Mouse (Mus musculus) frontal cortex, postnatal 36 days (tissue): ENCODE data around the gene Dnajc10.

Source experiments
- DNase-seq, 2 experiments: peaks; one replicate each; pipeline ENCODE4 v3.0.0; 2022; ENCODE audit warnings: low spot score in 2 of 2

Dnajc10 gene

GRCm38 (mm10) chr2:80315242-80316161, at the start of gene Dnajc10:
TSS of gene Dnajc10 (plus strand) at chr2:80315466.
- DNase-seq = peak; percentile 91 to 92

- peak; percentile 67 to 87 for DNase-seq
These were observed 48.4 kb upstream of the Dnajc10 start for GRCm38 (mm10) chr2:80266894-80267293.

GRCm38 (mm10) chr2:80268053-80268452, 47.2 kb upstream of the Dnajc10 start:
- peak in 1 of 2 experiments; percentile 14 for DNase-seq

- DNase-seq = no peak
These were observed 43.8 kb upstream of the Dnajc10 start for GRCm38 (mm10) chr2:80271431-80271830.

- DNase-seq = no peak
These were observed 42.2 kb upstream of the Dnajc10 start for GRCm38 (mm10) chr2:80273038-80273437.

- no peak for DNase-seq
These were observed 41.5 kb upstream of the Dnajc10 start for GRCm38 (mm10) chr2:80273763-80274162.

GRCm38 (mm10) chr2:80275136-80275535, 40.1 kb upstream of the Dnajc10 start:
- peak in 1 of 2 experiments; percentile 67 for DNase-seq

- no peak for DNase-seq
These were observed 33.1 kb upstream of the Dnajc10 start for GRCm38 (mm10) chr2:80282214-80282613.

- no peak for DNase-seq
These were observed 28.9 kb upstream of the Dnajc10 start for GRCm38 (mm10) chr2:80286397-80286796.

- no peak for DNase-seq
These were observed 23.1 kb upstream of the Dnajc10 start, which contains the start of gene Prdx6b for GRCm38 (mm10) chr2:80292172-80292571. TSS of gene Prdx6b (plus strand) at chr2:80292472.

- no peak for DNase-seq
These were observed 16.9 kb upstream of the Dnajc10 start for GRCm38 (mm10) chr2:80298334-80298733.

GRCm38 (mm10) chr2:80300806-80301205, 14.5 kb upstream of the Dnajc10 start:
- no peak for DNase-seq

GRCm38 (mm10) chr2:80303957-80304356, 11.3 kb upstream of the Dnajc10 start:
- no peak for DNase-seq

- no peak for DNase-seq
These were observed 7.6 kb upstream of the Dnajc10 start for GRCm38 (mm10) chr2:80307701-80308100.

GRCm38 (mm10) chr2:80309775-80310174, 5.5 kb upstream of the Dnajc10 start:
- DNase-seq = no peak

- no peak for DNase-seq
These were observed 4.5 kb upstream of the Dnajc10 start for GRCm38 (mm10) chr2:80310772-80311171.

GRCm38 (mm10) chr2:80311350-80311749, 3.9 kb upstream of the Dnajc10 start:
- DNase-seq = no peak

GRCm38 (mm10) chr2:80314201-80314600, 1.1 kb upstream of the Dnajc10 start:
- DNase-seq = no peak

- DNase-seq = no peak
These were observed 418 bp upstream of the Dnajc10 start for GRCm38 (mm10) chr2:80314854-80315241.

GRCm38 (mm10) chr2:80322878-80323277, 7.6 kb downstream of the Dnajc10 start:
- DNase-seq = no peak

GRCm38 (mm10) chr2:80325779-80326178, 10.5 kb downstream of the Dnajc10 start:
- no peak for DNase-seq

GRCm38 (mm10) chr2:80327272-80327671, 12.0 kb downstream of the Dnajc10 start:
- DNase-seq = no peak

- DNase-seq = no peak
These were observed 13.8 kb downstream of the Dnajc10 start for GRCm38 (mm10) chr2:80328961-80329653.
